Mouse (Mus musculus): Measurements from ENCODE around the gene Pdss1.
"Not testable (repeated sequence)": the region's sequence is repeated elsewhere in the genome, so short reads cannot be mapped to it uniquely, and the experiment has no call there.

Gene Pdss1

DNA sequence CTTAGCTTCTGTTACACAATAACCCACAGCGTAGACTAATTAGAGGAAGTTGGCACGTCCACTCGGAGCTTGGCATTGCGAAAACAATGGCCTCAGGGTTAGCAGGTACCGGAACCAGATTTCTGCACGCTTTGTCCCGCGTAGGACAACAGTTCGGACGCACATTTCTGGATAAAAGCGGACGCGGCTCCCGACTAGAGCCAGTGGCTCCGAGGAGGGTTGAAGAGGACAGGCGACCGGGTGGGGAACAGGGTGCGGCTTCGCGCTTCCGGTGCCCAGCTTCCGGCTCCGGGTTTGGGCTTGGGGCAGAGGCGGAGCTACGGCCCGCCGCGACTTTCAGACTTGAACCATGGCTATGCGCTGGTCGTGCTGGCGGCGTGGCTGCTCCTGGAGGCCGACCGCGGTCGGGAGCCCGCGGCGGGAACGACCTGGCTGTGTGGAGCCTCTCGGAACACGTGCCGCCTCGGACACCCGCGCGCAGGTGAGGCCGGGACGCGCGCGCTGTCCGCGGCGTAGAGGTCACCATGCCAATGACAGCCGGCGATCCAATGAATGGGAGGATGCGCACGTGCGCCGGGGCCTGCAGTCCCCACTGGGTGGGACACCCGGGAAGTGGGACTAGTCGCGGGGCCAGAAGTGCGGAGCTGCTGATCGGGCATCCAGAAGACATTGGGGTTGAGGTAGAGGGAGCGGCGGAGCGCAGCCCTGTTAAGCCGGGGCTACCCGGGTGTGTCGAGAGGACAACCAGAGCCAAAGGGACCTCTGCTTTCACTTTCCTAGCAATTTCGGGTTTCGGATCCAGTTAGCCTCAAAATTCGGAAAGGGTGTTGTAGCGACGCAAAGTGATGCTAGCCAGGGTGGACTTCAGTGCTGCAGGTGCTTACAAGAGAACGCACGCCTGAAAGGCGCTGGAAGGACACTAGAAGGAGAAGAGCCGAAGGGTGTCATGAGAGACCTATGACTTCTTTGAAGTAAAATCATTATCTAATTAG, at the start of gene Pdss1:
Gene Pdss1, plus strand, starts transcription at position 241 of the 992 bp plus-strand sequence.
- peak; percentile 90 for DNase-seq

DNA sequence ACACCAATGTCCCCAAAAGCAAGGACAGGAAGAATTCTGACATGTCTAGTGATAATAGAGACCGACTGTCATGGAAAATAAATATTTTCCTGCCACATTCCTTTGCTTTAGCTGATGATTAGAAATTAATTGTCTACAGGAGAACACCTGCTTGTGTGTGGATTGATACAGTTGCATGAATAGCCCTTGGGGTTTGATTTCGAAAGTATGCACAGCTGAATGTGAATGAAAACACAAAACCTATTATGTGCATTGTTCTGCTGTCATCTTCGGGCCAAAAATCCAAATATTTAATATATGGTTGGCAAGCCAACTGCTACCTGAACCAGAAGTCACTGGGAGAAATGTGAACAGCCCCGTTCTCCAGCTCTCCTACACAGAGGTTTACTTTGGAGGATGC, 43.4 kb upstream of the Pdss1 start:
- no peak for DNase-seq

DNA sequence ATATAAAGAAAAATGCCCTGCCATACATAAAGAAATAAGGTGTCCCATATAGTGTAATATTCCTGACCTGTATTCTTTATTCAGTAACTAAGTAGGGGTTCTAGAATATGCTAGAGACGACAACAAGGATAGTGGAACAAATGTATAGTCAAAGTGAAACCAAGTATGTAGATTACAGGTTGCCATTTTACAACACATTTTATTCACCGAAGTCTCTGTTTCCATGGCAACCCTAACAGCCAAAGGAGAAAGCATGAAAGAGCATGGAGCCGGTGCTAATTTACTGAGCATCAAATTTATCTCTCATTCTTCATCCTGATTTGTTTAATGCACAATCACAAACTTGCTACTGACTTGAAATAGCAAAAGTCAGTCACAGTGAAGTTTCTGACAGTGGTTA, 37.8 kb upstream of the Pdss1 start:
- no peak for DNase-seq

DNA sequence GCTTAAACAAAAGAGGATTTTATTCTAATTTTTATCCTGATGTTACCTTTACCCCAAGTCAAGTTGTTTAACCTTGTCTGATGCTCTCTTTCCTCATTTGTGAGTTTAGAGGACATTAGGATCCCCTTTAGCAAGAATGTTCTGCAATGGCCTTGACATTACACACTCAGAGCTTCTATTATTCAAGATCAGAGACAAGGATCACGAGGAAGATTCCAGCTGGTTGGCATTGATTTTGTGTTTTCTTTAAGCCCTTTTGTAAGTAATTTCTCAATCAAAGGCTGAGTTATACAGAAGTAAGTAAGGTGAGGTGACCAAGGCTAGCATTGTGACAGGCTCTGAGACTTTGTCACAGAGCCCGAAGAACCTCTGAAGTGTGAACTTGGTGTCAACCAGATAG, 33.1 kb upstream of the Pdss1 start:
- DNase-seq = no peak

DNA sequence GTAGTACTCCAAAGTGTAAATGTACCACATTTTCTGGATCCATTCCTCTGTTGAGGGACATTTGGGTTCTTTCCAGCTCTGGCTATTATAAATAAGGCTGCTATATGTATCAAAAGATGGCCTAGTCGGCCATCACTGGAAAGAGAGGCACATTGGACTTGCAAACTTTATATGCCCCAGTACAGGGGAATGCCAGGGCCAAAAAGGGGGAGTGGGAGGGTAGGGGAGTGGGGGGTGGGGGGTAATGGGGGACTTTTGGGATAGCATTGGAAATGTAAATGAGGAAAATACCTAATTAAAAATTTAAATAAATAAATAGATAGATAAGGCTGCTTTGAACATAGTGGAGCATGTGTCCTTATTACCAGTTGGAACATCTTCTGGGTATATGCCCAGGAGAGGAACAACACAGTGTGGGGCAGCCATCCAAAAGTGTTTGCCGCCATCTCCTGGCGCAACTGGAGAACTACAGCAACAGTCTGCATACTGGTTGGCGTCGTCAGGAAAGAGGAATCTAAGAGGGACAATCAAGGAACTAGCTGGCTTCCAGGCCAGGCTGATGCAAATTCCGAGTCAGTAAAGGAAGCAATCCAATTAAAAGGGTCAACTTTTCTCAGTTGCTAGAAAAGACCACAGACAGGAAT, 30.8 kb upstream of the Pdss1 start:
- DNase-seq = peak in 1 of 2 experiments; percentile 52

DNA sequence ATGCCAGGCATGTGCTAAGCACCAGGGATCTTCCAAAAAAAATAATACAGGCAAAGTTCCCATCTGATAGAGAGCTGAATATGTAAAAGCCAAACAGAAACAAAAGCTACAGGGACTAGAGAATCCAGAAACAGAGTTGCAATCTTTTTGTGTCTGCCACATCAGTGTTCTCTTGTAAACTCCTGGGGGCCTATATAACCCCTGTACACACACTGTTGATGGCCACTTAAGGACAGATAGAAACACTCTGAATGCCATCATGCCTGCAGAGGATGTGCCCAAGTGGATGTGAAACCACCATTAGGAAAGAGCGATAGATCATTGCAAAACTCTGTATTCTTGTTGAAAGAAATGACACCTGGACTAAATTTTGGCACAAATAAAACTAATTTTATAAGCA, 29.5 kb upstream of the Pdss1 start:
- DNase-seq = no peak

DNA sequence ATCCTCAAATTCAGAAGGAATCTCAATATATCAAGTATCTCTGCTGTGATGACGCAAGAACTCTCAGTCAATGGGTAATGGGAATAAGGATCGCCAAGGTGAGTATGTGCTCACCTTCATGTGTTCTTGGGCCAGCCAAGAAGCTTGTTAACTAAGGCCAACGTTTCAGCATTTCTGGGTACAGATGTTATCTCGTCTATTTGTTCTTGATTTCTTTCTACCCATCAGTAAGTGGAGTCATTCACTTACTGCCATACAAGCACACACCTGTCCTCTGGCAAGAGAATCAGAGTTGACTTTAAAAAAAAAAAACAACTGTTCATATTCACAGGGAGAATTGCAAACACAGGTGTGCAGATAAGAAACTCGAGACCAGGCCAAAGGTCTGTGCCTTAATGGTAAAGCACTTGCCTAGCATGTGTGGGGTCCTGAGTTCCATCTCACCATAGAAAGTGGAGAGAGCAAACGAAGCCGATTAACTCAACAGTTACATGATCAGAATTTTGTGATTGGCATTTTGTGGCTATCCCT, 28.4 kb upstream of the Pdss1 start:
- no peak for DNase-seq

DNA sequence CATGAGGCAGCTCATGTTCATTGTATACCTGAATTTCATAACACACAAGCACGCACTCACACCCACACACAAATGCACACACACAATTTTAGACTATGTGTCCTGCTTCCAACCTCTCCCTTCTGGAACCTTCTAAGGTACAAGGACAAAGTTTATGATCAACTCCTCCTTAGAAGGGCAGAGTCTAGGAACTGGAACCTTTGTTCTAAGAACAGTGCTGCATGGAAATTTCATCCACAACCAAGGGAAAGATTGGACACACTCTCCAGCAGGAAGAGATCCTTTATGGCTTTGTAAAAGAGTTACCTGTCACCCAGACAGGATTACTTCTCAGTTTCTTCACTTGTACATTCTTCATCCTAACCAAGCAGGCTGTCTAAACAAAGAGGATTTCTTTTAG, 22.2 kb upstream of the Pdss1 start:
- peak; percentile 19 to 44 for DNase-seq

DNA sequence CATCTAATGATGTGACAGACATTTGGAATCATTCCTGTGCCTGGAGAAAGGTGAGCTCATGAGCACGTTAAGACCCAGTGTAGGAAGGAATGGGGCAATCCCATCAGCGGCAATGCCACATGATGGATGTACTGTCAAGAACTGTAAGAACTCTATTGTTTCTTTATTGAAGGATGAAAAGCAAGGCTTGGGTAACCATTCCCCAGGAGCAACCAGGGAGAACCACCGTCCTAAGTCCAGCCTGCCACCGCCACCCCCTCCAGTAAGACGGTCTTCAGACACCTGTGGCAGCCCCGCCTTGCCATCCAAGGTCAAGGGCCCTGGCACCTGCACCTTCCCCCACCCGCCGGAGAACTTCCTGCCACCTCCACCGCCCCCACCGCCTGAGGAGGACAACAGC, 20.7 kb upstream of the Pdss1 start:
- DNase-seq = peak; percentile 80 to 83

DNA sequence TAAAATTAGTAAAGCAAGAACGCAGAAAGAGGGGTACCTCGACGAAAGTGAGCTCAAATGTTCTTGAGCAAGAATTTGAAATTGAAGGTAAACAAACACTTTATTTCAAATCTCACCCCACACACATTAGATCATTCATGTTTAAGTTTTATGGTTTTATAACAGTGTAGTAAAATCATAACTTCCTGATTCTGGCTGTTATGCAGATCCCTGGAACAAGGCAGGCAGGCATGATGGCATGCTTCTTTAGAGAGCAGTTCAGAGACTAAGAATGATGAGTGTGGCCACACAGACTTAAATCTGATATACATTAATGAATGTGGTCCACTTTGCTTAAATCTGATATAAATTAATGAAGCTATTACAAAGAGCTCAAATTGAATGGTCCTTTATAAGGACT, 18.7 kb upstream of the Pdss1 start:
- DNase-seq = no peak

DNA sequence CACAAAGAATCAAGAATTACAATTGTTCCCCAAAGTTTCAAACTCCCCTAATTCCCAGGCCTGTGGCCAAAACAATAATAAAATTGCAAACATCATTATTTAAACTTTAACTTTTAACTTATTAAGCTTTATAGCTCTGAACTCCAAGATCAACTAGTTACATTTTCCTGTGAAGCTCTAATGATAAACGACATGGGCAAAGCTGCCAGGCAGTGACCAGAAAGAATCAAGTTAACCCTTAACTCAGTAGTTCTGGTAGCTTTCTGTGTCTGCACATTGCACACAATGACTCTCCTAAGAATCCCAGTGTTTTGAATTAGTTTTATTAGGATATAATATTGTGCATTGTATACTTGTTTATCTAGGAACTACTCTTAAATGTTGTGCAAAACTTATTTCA, 16.5 kb upstream of the Pdss1 start:
- peak; percentile 35 to 50 for DNase-seq

DNA sequence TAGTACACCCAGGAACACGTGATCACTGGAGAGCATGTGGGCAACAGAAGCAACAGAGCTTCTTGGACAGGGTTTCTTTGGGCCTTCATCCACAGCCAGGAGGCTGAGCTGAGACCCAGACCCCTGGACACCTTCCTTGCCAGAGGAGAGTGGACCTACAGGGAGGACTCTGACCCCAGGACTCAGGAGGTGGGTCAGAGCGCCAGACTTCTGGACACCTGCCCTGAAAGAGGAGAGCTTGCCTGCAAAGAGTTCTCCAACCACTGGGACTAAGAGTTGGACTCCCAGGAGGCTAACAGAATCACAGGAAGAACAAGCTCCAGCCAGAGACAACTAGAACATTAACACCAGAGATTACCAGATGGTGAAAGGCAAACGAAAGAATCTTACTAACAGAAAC, 14.6 kb upstream of the Pdss1 start:
- DNase-seq = peak; percentile 73 to 77

DNA sequence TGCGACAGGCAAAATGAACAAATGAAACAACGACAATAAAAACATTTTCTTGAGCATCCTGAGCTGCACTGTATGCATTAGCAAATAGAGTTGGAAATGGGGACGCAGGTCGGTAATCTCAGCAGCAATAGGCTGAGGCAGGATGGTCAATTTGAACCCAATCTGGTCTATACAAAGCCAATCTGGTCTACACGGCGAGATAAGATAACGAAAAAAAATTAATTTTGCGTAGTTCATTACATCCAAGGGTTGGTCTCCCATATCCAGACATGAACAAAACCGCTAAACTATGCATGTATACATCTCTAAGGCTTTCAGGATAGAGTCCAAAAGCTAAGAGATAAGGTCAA, 415 bp upstream of the Pdss1 start:
- no peak for DNase-seq

DNA sequence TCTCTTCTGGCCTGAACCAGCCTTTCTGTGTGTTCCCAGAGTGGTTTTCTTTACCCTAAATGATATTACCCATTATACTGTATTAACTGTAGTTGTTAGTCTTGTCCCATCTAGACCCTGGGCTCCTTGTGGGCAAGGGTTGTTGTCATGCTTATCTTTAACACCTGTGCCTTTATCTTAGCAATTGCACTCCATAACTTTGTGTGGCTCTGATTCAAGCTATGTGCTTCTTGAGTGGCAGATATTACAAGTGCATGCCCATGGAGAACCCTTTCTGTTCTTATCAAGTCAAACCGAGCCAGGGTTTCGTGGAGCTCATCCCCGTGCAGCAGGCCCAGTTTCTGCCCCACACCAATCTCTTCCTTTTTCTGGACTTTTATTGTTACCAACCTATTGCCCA, 8.6 kb downstream of the Pdss1 start:
- no peak for DNase-seq

DNA sequence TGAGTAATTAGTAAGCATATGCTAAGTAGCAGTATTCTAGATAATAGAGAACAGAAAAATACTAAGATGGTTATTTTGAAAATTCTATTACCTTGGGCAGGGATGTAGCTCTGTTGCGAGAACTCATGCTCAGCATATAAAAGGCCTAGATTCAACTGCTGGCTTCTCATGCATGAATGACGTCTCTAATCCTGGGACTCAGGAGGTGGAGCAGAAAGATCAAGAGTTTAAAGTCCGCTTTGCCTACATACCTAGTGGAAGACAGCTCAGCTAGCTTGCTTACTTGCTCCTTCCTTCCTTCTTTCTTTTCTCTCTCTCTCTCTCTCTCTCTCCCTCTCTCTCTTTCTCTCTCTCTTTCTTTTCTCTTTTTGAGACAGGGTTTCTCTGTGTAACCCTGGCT, 19.1 kb downstream of the Pdss1 start:
- peak; percentile 54 to 72 for DNase-seq

DNA sequence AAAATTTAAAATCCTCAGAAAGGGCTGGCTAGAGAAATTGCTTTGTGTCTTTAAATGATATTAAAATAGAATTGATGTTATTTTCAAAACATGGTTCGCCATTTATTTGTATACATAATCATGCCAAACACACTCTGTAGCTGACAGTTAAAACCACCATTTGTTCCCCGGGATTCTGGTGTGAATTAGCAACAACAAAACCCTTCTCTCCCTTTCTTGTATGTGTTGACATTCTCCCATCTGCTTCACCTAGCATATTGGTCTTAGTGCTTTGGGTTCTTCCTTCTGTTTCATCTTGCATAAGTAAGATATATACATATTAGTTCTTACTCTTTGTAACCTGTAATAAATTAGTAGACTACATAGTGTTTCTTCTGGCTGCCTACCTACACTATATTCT, 23.3 kb downstream of the Pdss1 start:
- no peak for DNase-seq

DNA sequence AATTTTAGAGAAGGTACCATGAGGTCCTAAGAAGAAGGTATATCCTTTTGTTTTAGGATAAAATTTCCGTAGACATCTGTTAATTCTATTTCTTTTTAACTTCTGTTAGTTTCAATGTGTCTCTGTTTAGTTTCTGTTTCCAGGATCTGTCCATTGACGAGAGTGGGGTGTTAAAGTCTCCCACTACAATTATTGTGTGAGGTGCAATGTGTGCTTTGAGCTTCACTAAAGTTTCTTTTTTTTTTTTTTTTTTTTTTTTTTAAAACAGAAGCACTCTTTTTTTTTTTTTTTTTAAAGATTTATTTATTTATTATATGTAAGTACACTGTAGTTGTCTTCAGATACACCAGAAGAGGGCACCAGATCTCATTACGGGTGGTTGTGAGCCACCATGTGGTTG, 30.6 kb downstream of the Pdss1 start:
- DNase-seq = not testable (repeated sequence)

DNA sequence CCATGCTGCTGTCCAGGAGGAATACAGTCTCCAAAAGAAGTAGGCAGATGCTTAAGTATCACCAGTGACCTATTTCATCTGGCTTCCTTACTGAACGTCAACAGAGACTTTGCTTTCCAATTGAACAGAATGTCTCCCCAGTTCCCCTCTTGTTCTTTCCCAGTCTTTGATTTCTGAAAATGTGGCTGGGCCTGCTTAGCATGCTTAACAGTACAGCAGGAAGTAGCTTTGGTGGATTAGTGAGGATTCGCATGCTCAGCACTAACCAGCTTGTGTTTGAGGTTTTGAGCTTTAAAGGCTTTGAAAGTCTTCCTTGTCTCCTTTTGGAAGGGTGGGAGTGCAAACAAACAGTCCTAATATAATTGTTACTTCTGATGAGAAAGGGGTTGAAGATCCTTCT, 32.9 kb downstream of the Pdss1 start:
- DNase-seq = no peak

DNA sequence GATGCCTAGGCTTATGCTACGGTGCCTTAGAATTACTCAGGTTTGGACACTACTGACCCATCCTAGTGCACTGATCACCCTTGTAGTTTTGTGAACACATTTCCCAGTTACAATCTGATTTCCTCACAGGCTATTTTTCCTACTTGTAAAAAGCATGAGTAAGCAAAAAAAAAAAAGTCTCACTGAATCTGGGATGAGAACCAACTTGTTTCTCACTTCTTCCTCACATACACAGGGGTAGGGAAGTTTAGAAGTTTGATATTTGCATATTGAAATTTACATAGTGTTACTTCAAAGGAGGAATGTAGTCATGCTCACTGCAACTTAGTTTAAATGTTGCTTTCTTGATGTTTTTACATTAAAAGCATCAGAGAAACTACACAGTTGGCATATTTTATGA, 38.2 kb downstream of the Pdss1 start:
- DNase-seq = no peak

DNA sequence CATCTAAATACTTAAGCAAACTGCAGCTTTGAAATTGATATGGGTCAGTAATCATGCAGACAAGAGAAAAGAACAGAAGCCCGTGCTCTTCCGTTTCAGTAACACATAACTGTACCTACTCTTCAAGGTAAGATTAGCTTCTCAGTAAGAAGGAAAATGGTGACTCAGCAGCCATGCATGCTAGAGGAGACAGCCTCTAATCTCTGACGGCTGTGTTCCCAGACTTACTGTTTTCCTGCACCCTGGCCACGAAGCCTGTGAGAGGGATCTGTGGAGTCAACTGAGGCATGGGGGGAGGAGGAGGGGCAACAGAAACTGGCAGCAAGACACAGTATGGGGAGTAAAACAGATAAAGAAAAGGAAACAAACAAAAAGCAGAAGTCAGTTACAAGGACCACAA, 54.6 kb downstream of the Pdss1 start:
- DNase-seq = no peak

DNA sequence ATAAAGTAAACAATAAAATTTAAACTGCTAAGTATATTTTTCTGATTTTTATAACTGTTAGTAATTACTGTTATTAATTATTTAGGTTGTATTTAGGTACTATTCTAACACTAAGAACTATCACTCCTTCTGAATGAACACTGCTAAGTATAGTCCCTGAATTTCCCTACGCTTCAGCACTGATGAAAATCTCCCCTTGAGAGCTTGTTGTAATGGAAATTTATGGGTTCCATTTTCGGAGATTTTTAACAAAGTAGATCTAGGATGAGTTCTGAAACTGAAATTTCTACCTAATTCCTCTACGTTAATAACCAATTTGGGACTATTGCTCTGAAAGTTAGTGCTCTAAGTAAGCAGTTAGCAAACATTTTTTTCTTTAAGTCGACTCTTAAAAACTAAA, 59.0 kb downstream of the Pdss1 start:
- DNase-seq = no peak

DNA sequence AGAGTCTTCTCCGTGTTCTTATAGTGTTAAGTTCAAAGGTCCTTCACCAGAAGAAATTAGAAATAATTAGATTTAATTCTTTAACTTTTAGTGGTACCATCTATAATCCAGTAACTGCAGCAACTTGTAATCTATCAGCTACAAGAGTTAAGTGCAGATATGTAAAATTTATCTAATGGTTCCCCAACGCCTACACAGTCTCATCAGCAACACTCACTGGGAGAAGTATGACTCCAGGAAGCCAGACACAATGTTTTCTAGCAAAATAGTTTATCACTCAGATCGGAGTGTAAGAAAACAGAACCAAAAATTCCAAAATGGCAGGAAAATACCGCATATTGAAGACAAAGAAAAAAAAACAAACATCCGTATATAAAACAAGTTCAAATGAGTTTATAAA, 60.6 kb downstream of the Pdss1 start:
- no peak for DNase-seq

DNA sequence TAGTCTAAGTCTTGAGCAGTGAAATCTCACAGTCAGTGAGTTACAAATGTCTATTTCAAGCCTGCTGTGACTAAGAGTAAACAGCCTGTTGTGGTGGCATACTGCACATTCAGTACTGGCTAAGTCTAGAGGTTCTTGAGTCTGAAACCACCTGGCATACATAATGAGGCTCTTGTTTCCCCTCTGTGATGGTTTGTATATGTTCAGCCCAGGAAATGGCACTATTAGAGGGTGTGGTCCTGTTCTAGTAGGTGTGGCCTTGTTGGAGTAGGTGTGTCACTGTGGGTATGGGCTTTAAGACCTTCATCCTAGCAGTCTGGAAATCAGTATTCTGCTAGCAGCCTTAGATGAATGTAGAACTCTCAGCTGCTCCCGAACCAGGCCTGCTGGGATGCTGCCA, 62.1 kb downstream of the Pdss1 start:
- no peak for DNase-seq

DNA sequence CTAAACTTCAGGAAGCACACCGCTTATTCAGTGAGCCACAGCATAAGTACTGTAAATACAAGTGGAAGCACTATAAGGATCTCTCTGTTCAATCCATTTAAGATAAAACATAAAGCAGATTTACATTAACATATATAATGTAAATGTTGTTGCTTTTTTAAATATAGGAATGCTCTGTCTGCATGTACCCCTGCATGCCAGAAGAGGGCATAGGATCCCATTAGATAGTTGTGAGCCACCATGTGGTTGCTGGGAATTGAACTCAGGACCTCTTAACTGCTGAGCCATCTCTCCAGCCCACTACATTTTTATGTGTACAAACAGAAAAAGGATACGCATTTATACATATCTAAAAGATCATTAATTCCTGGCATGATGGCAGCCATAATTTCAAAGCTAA, 66.4 kb downstream of the Pdss1 start:
- DNase-seq = no peak

Data from kidney, adult 8-10 months (tissue).